Mouse (Mus musculus) small intestine, adult 2 months (tissue): ENCODE results near the gene Phox2a.

Experiments
- CTCF ChIP-seq: fragments of 200-500 bp; IDR thresholded peaks from 2 replicates; pipeline ENCODE4 v1.5.1; 2012; ENCODE audit warnings: low read depth, mild to moderate bottlenecking, control low read depth, inconsistent platforms, low read length, moderate library complexity, mixed read lengths; ENCODE audit not compliant: insufficient replicate concordance, insufficient read length; ENCODE audit errors: extremely low read depth
- POLR2A ChIP-seq: fragments of 200-500 bp; IDR thresholded peaks from 2 replicates; pipeline ENCODE4 v1.6.1; 2012; ENCODE audit warnings: low read depth, mild to moderate bottlenecking, control low read depth, inconsistent platforms, low read length, moderate library complexity

GRCm38 (mm10) chr7:101820295-101821030 lies 2.4 kb downstream of the Phox2a start:
- TF ChIP-seq POLR2A, result no peak
- TF ChIP-seq CTCF, result no peak
